Mouse (Mus musculus) MEL (cell line): ENCODE results near the gene Pelo. TPM values are rescaled to one million over a fixed set of nuclear protein-coding genes. Genes with fewer than 3 reads are reported as not detected.

Experiments
- DNase-seq: peaks from one replicate; pipeline ENCODE4 v3.0.0; 2011; ENCODE audit warnings: low read depth, low spot score
- H3K27ac ChIP-seq: 2 replicates; pipeline ENCODE4 v1.5.1; 2012; ENCODE audit warnings: low read depth, mild to moderate bottlenecking, control low read depth, low read length, moderate library complexity; ENCODE audit not compliant: control insufficient read depth
- H3K27me3 ChIP-seq, 2 experiments: fragments of 150-350 bp in 1 of 2; sonication (generic) in 1 of 2; 2 replicates each; pipeline ENCODE4 v1.6.1; 2012; ENCODE audit warnings: low read length in 2 of 2, mild to moderate bottlenecking in 2 of 2, improper control_type of control experiment in 1 of 2, moderate library complexity in 1 of 2; ENCODE audit not compliant: insufficient read depth in 2 of 2, control insufficient read depth in 1 of 2
- H3K36me3 ChIP-seq, 2 experiments: 2 replicates each; pipeline ENCODE4 v1.6.1; 2012 to 2014; ENCODE audit warnings: low read length in 2 of 2, improper control_type of control experiment in 1 of 2, inconsistent platforms in 1 of 2, mild to moderate bottlenecking in 1 of 2; ENCODE audit not compliant: insufficient read depth in 2 of 2, control insufficient read depth in 1 of 2
- H3K4me1 ChIP-seq, 2 experiments: fragments of 150-350 bp in 1 of 2; sonication (generic) in 1 of 2; 2 replicates each; pipeline ENCODE4 v1.6.1; 2012; ENCODE audit warnings: low read length in 2 of 2, improper control_type of control experiment in 1 of 2, mild to moderate bottlenecking in 1 of 2; ENCODE audit not compliant: insufficient read depth in 2 of 2, control insufficient read depth in 1 of 2
- H3K4me3 ChIP-seq, 2 experiments: fragments of 150-350 bp in 1 of 2; sonication (generic) in 1 of 2; 2 replicates each; pipeline ENCODE4 v1.5.1; 2012; ENCODE audit warnings: low read depth in 2 of 2, low read length in 2 of 2, mild to moderate bottlenecking in 2 of 2, moderate library complexity in 2 of 2, control low read depth in 1 of 2, improper control_type of control experiment in 1 of 2; ENCODE audit not compliant: control insufficient read depth in 1 of 2, insufficient read depth in 1 of 2
- H3K79me2 ChIP-seq: 2 replicates; pipeline ENCODE4 v1.6.1; 2012; ENCODE audit warnings: mild to moderate bottlenecking, low read length, moderate library complexity; ENCODE audit not compliant: control insufficient read depth, poor library complexity, insufficient read depth
- H3K9ac ChIP-seq: 2 replicates; pipeline ENCODE4 v1.6.1; 2012; ENCODE audit warnings: low read depth, mild to moderate bottlenecking, control low read depth, low read length, moderate library complexity; ENCODE audit not compliant: control insufficient read depth, poor library complexity, severe bottlenecking
- H3K9me3 ChIP-seq: fragments of 150-350 bp; sonication (generic); replicated peaks from 2 replicates; pipeline ENCODE4 v1.6.1; 2012; ENCODE audit warnings: mild to moderate bottlenecking, low read length, improper control_type of control experiment, moderate library complexity; ENCODE audit not compliant: insufficient read depth
- BHLHE40 ChIP-seq: IDR thresholded peaks from 2 replicates; pipeline ENCODE4 v1.6.1; 2012; ENCODE audit warnings: low read depth, mild to moderate bottlenecking, inconsistent platforms, low read length, improper control_type of control experiment, borderline replicate concordance
- CHD1 ChIP-seq: IDR thresholded peaks from 2 replicates; pipeline ENCODE4 v1.6.1; 2012; ENCODE audit warnings: low read depth, mild to moderate bottlenecking, inconsistent platforms, low read length, improper control_type of control experiment
- CHD2 ChIP-seq: IDR thresholded peaks from 2 replicates; pipeline ENCODE4 v1.6.1; 2011; ENCODE audit warnings: low read length, improper control_type of control experiment
- E2F4 ChIP-seq: IDR thresholded peaks from 2 replicates; pipeline ENCODE4 v1.6.1; 2011; ENCODE audit warnings: low read depth, low read length, improper control_type of control experiment, borderline replicate concordance
- ETS1 ChIP-seq: IDR thresholded peaks from 2 replicates; pipeline ENCODE4 v1.6.1; 2012; ENCODE audit warnings: low read depth, mild to moderate bottlenecking, inconsistent platforms, low read length, improper control_type of control experiment, moderate library complexity
- GABPA ChIP-seq: IDR thresholded peaks from 2 replicates; pipeline ENCODE4 v1.6.1; 2012; ENCODE audit warnings: low read depth, mild to moderate bottlenecking, inconsistent platforms, low read length, improper control_type of control experiment, moderate library complexity
- GATA1 ChIP-seq: IDR thresholded peaks from 2 replicates; pipeline ENCODE4 v1.6.1; 2011; ENCODE audit warnings: low read depth, low read length, improper control_type of control experiment
- JUND ChIP-seq: IDR thresholded peaks from 2 replicates; pipeline ENCODE4 v1.6.1; 2011; ENCODE audit warnings: low read depth, mild to moderate bottlenecking, improper control_type of control experiment, low read length
- KAT2A ChIP-seq: conservative IDR thresholded peaks from 2 replicates; pipeline ENCODE4 v1.6.1; 2012; ENCODE audit warnings: low read depth, low read length, improper control_type of control experiment, inconsistent platforms
- MAZ ChIP-seq: IDR thresholded peaks from 2 replicates; pipeline ENCODE4 v1.6.1; 2012; ENCODE audit warnings: low read depth, mild to moderate bottlenecking, inconsistent platforms, low read length, improper control_type of control experiment
- MEF2A ChIP-seq: IDR thresholded peaks from 2 replicates; pipeline ENCODE4 v1.6.1; 2014; ENCODE audit warnings: low read depth, mild to moderate bottlenecking, inconsistent platforms, low read length, improper control_type of control experiment; ENCODE audit not compliant: poor library complexity, insufficient replicate concordance, severe bottlenecking; ENCODE audit errors: extremely low read depth
- MYB ChIP-seq: IDR thresholded peaks from 2 replicates; pipeline ENCODE4 v1.6.1; 2011; ENCODE audit warnings: mild to moderate bottlenecking, low read depth, low read length, improper control_type of control experiment
- NELFE ChIP-seq: IDR thresholded peaks from 2 replicates; pipeline ENCODE4 v1.6.1; 2011; ENCODE audit warnings: low read depth, low read length, improper control_type of control experiment
- POLR2A ChIP-seq, 2 experiments: IDR thresholded peaks; 2 replicates each; pipeline ENCODE4 v1.6.1; 2011 to 2012; ENCODE audit warnings: low read length in 2 of 2, mild to moderate bottlenecking in 2 of 2, control low read depth in 1 of 2, improper control_type of control experiment in 1 of 2, low read depth in 1 of 2, moderate library complexity in 1 of 2; ENCODE audit not compliant: control insufficient read depth in 1 of 2, insufficient read depth in 1 of 2, poor library complexity in 1 of 2
- RAD21 ChIP-seq: IDR thresholded peaks from 2 replicates; pipeline ENCODE4 v1.6.1; 2011; ENCODE audit warnings: mild to moderate bottlenecking, low read depth, low read length, improper control_type of control experiment
- SIN3A ChIP-seq: IDR thresholded peaks from 2 replicates; pipeline ENCODE4 v1.6.1; 2012; ENCODE audit warnings: low read length, improper control_type of control experiment, inconsistent platforms
- TBP ChIP-seq: IDR thresholded peaks from 2 replicates; pipeline ENCODE4 v1.8.0; 2011; ENCODE audit warnings: low read depth, low read length, improper control_type of control experiment
- TCF12 ChIP-seq: IDR thresholded peaks from 2 replicates; pipeline ENCODE4 v1.6.1; 2014; ENCODE audit warnings: low read depth, mild to moderate bottlenecking, inconsistent platforms, low read length, improper control_type of control experiment, moderate library complexity
- UBTF ChIP-seq: IDR thresholded peaks from 2 replicates; pipeline ENCODE4 v1.6.1; 2012; ENCODE audit warnings: low read depth, mild to moderate bottlenecking, inconsistent platforms, low read length, improper control_type of control experiment, moderate library complexity, borderline replicate concordance; ENCODE audit not compliant: insufficient read depth
- USF1 ChIP-seq: IDR thresholded peaks from 2 replicates; pipeline ENCODE4 v1.6.1; 2014; ENCODE audit warnings: low read depth, mild to moderate bottlenecking, inconsistent platforms, low read length, improper control_type of control experiment, moderate library complexity
- ZC3H11A ChIP-seq: IDR thresholded peaks from 2 replicates; pipeline ENCODE4 v1.6.1; 2012; ENCODE audit warnings: low read depth, mild to moderate bottlenecking, inconsistent platforms, low read length, improper control_type of control experiment
- ZMIZ1 ChIP-seq: IDR thresholded peaks from 2 replicates; pipeline ENCODE4 v1.6.1; 2012; ENCODE audit warnings: low read depth, mild to moderate bottlenecking, inconsistent platforms, low read length, improper control_type of control experiment, moderate library complexity
- polyA plus RNA-seq, 2 experiments: library from polyadenylated mRNA; stranded (reverse) in 1 of 2; unstranded in 1 of 2; fragments of >175 nt in 1 of 2; fragments of >200 nt in 1 of 2; gene quantifications; 2 replicates each; pipeline versions ENCODE4 v1.2.1 to v1.2.4; 2012; ENCODE audit warnings: low replicate concordance in 2 of 2, low read depth in 1 of 2; ENCODE audit not compliant: insufficient read length in 2 of 2, insufficient read depth in 1 of 2, missing spikeins in 1 of 2
- total RNA-seq: library from RNA; depleted of rRNA; stranded (reverse); fragments of 300-350 nt; gene quantifications from 2 replicates; pipeline ENCODE4 v1.2.3, GENCODE M21; 2012

Pelo gene
- total and polyA plus RNA-seq, 3 experiments: 32.6 to 39.7 TPM; not detected in 1

GRCm38 (mm10) chr13:115131381-115131780, 41.4 kb upstream of the Pelo start:
- H3K79me2 ChIP-seq: no peaks in the 10 kb centered on the region
- no peak overlapping the region for H3K27ac ChIP-seq
- no peaks in the 10 kb centered on the region for H3K36me3 ChIP-seq
- no peaks in the 10 kb centered on the region for H3K9me3 ChIP-seq
- H3K27me3 ChIP-seq: no peaks in the 10 kb centered on the region; a peak in 1 of 4 replicates
- no peak for TF ChIP-seq JUND
- no peak for TF ChIP-seq ZC3H11A
- H3K9ac ChIP-seq: no peak overlapping the region
- H3K4me3 ChIP-seq: no peak overlapping the region
- DNase-seq: no peak
- H3K4me1 ChIP-seq: no peaks in the 10 kb centered on the region

GRCm38 (mm10) chr13:115130035-115130434, 40.0 kb upstream of the Pelo start:
- no peaks in the 10 kb centered on the region for H3K9me3 ChIP-seq
- H3K4me3 ChIP-seq: no peak overlapping the region
- no peaks in the 10 kb centered on the region for H3K79me2 ChIP-seq
- no peak for TF ChIP-seq POLR2A (IDR thresholded peaks at IDR 0.05; ENCODE audit: control insufficient read depth in 1 of 2, insufficient read depth in 1 of 2, low read depth in 1 of 2, low read length in 2 of 2, poor library complexity in 1 of 2)
- no peak for TF ChIP-seq MYB
- no peak for TF ChIP-seq ETS1
- no peak for TF ChIP-seq ZMIZ1
- no peak for TF ChIP-seq TCF12
- TF ChIP-seq UBTF: no peak
- no peak for TF ChIP-seq NELFE
- TF ChIP-seq MAZ: no peak
- TF ChIP-seq KAT2A: no peak
- no peak for TF ChIP-seq BHLHE40
- TF ChIP-seq E2F4: no peak
- TF ChIP-seq GATA1: no peak
- TF ChIP-seq RAD21: no peak
- TF ChIP-seq USF1: no peak
- TF ChIP-seq SIN3A: no peak
- TF ChIP-seq, all 39 proteins: peak for 0
- H3K9ac ChIP-seq: no peak overlapping the region
- no peak for DNase-seq
- H3K4me1 ChIP-seq: no peaks in the 10 kb centered on the region
- H3K27ac ChIP-seq: no peak overlapping the region
- no peaks in the 10 kb centered on the region for H3K36me3 ChIP-seq
- H3K27me3 ChIP-seq: no peaks in the 10 kb centered on the region; a peak in 1 of 4 replicates

GRCm38 (mm10) chr13:115127826-115128225, 37.8 kb upstream of the Pelo start:
- no peaks in the 10 kb centered on the region for H3K36me3 ChIP-seq
- H3K79me2 ChIP-seq: no peaks in the 10 kb centered on the region
- H3K4me1 ChIP-seq: no peaks in the 10 kb centered on the region
- H3K27me3 ChIP-seq: no peaks in the 10 kb centered on the region; a peak in 1 of 4 replicates
- H3K4me3 ChIP-seq: no peak overlapping the region
- H3K27ac ChIP-seq: no peak overlapping the region
- H3K9me3 ChIP-seq: no peaks in the 10 kb centered on the region
- DNase-seq: no peak
- H3K9ac ChIP-seq: no peak overlapping the region
- no peak for TF ChIP-seq GABPA
- no peak for TF ChIP-seq TBP
- TF ChIP-seq JUND: no peak
- TF ChIP-seq MEF2A: no peak
- no peak for TF ChIP-seq SIN3A
- TF ChIP-seq CHD2: no peak
- TF ChIP-seq CHD1: no peak
- TF ChIP-seq UBTF: no peak
